Mouse (Mus musculus) kidney, adult 18-20 months (tissue): ENCODE results near the gene Tln2.

ENCODE experiments used
- DNase-seq: peaks from one replicate; pipeline ENCODE4 v3.0.0; 2021

The Tln2 gene

DNA sequence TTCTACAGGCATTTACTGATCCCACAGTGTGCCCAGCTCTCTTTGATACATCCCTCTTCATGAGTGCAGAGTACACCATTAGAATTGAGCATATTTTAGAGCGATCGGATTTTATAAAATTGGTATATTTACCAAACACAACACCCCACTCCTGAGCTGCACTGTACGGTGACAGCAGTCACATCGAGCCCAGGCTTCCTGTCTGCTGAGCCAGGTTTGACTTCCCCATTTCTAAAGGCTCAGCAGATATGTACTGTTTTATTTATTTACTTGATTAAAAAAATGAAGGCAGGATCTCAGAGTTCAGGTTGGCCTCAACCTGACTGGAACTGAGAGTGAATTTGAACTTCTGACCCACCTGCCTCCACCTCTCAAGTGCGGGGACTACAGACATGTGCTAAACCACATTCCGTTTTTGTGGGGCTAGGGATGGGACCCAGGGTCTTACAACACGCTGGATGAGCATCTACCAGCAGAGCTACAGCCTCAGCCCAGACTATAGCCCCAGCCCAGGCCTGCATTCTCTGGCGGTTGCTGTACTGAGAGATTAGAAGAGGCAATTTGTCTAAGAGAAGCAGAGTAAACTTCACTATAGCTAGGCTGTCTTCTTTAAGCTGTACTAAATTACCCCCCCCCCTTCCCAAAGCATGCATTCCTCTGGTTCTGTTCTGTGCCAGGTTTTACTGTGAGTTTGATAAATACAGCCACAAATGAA lies 292.1 kb downstream of the Tln2 start:
- DNase-seq: no peak

DNA sequence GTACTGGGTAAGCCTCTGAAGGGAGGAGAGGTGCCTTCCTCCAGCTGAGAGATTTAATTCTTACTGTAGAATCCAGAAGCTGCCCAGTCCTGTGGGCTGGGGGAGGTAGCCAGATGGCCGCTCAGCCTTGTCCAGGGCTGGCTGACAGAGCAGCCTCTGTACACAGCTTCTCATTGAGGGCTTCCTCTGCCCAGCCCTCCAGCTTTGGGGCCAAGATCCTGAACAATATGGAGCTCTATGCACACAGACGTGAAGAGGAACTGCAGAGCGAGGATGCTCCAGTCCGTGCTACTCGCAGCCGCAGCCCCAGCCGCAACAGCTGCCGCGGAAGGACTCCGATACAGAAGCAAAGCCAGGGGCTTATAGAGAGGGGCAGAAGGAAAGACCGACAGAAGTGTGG lies 294.0 kb downstream of the Tln2 start:
- no peak for DNase-seq

DNA sequence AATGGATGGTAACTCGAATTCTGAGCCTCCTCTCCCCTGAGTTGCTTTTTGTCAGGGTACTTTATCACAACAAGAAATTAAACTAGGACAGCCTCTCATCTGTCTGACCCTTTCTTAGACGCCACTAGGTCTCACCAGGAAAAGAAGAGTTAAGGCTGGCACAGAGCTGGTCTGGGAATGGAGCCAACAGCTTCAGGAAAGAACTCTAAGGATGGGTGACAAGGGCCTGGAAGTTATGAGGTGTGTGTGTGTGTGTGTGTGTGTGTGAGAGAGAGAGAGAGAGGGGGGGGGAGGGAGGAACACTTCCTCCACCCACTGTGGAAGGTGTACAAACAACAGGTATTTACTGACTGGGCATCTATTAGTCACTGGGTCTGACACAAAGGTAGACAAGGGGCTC lies 294.6 kb downstream of the Tln2 start:
- DNase-seq: no peak

DNA sequence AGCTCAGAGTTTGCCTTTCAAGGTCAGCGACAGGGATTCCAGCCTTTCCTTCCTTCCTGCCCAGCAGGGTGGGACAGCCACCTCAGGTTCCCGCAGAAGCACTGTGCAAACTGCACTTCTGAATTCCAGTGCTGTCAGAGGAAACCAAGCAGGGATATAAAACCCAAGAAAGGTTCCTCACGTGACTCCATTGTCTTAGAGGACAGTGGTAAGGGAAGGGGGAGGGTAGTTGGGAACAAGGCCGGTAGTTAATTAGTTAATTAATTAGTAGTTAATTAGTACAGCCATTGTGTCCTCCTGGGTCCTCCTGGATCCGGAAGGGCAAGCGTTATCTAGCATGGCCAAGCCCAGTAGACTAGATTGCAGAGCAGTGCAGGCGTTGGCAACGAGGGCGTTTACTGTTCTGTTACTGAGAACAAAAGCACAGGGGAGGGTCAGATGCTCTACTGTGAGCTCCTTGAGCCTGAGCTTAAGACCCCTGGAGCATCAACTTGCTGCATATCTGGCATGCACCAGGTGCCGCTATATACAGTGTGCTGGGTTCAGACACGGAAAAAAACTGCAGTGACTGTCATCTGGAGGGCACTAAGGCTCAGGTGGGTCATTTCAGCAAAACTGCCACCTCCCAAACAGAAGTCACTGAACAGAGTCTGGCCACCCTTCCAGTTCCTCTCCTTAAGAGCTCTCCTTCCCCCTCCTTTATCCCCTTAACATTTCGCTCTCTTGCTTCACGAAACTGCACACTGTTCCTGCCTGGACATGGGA lies 298.5 kb downstream of the Tln2 start:
- no peak for DNase-seq

DNA sequence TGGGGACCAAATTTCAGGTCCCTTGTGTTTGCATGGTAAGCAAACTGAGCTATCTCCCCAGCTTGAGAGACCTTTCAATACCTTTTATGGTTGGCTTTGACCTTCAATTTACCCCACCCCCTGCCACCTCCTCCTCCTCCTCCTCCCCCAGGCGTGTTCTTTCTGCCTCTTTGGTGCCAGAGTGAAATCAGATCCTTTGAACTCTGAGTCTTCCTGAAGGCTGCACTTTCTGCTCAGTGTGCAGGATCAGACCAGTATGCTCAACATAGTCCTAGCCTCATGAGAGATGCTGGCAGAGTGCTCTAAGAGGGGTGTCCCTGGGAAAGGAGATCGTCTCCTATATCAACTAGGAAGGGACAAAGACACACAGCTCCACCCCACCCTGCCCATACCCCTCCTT lies 309.4 kb downstream of the Tln2 start:
- DNase-seq: no peak

DNA sequence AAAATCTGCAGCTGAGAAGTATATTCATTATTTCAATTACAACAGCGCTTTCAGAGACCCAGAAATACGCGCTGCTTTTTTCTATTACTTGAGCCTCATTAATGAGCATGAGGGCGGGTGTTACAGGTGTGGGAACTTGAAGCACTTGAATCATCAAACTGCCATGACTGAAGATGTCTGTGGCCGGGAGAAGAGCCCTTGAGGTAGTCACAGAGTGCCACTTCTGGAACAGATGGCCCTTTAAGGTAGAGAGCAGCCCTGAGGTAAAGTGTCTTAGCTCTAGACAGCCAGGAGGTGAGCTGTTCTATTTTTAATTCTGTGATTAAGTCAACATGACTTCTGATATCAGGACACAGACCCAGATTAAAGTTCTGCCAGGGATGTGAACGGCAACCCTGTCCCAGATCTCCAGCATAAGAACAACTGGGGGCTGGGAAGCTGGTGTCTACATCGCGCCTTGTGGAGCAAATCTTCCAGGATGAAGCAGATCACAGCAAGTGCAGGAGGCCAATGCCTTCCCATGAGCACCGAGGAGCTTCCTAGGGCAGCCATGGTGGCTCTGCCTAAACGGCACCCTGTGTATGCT lies 312.0 kb downstream of the Tln2 start:
- DNase-seq: no peak

DNA sequence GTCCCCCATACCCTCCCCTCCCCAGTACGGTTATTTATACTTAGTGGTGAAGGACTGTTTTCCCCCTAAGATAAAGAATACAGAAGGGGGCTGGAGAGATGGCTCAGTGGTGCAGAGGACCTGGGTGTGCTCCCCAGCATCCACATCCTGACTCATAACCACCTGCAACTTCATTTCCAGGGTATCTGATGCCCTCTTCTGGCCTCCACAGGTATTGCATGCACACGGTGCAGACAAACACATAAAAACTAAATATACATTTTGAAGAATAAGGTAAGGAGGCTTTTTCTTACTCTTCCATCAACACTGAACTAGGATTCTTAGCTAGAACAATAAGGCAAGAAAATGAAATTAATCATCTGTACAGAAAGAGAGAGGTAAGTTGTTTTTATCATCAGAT lies 314.2 kb downstream of the Tln2 start:
- DNase-seq: no peak

DNA sequence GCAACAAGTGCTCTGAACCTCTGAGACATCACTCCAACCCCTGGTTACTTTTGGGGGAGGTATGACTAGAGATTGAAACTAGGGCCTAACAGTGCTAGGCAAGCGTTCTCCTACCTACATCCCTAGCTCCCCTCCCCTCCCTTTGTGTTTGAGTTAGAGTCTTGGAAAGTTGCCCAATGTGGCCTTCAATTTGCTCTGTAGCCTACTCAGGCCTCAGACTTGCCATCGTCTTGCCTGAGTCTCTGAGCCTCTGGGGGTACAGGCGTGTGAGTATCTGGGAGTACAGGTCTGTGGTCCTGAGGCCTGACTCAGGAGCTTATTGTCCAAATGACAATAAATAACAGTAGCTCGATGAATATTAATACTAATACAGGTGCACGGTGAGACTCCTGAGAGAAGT lies 317.8 kb downstream of the Tln2 start:
- no peak for DNase-seq

DNA sequence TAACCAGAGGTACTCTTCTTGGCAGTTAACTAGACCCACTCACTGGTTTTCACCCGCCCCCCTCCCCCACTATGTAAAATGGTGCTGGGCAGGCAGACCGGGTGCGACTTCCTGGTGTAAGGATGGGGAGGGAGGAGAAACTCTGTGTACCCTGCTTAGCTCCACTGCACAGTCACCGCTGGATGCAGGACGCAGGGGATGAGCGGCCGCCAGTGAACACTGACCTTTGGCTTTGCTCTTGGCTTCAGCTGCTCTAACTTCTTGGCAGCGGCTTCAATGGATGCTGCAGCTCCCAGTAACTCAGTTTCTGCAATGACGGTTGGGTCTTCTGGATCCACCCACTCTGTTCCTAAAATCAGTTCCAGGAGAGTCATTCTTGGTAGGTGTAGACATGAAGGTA lies 319.0 kb downstream of the Tln2 start:
- peak; percentile 76 for DNase-seq

DNA sequence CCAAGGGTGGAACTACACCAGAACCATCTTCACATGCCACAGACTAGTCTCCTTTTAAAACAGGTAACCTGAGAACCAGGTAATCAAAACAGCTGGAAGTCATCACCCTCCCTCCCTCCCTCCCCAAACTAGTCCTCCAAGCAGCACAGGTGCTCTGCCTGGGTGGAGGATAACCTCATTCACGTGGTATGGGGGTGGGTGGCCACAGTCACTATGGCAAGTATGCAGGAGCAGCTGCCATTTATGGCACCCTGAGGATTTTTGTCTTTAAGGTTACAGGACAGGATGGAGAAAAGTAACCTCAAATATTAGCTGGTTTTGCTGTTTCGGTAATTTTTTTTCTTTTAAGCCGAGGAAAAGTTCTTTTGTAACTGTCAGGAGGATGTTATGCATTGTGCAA lies 322.5 kb downstream of the Tln2 start:
- DNase-seq: no peak

DNA sequence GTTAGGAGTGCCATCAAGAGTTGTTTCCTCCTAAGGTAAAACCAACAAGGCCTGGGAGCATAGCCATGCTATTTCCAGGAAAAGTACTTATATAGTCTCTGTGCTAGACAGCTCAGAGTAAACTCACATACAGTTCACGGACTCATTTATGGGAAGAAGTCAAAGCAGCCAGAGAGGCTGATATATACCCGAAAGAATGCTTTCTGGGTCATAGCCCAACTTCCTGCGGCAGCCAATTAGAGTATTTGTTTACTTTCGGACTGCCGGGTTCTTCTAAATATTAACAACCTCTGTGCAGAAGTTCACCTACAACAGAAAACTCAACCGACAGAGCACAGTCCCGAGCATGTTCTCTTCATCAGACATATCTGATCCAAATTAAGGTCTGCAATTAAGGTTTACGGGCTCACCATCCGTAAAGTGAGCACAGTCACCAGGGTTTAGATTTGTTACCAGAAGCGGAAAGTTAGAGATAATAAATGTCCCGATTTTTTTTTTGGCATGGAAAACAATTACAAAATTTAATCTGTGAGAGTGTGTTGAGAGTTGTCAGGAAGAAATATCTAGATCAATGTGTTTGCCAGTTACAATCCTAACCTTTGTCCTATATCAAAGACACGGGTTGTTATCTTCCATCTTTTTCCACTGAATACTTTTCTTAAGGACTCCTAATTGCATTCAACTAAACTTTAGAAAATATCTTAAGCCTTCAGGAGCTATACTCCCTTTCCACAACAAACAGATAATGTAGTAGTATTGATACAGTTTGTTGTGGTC lies 323.9 kb downstream of the Tln2 start:
- DNase-seq: peak; percentile 12

DNA sequence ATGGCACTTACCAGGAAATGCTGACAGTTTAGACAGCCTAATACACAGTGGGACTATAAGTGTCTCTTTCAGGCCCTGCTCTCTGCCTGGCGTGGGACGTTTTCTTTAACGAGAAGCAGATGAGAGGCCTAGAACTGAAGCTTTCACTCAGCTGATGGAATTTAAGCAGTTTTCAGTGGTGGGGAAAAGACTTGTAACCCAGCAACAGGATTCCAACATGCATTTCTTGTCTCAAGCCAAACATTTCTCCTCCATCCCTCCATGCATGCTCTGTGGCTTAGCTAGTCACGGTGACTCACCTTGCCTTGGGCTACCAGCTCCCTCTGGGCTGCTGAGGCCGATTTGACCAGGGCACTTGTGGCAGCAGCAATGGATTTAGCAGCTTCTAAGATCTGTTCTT lies 330.5 kb downstream of the Tln2 start:
- no peak for DNase-seq

DNA sequence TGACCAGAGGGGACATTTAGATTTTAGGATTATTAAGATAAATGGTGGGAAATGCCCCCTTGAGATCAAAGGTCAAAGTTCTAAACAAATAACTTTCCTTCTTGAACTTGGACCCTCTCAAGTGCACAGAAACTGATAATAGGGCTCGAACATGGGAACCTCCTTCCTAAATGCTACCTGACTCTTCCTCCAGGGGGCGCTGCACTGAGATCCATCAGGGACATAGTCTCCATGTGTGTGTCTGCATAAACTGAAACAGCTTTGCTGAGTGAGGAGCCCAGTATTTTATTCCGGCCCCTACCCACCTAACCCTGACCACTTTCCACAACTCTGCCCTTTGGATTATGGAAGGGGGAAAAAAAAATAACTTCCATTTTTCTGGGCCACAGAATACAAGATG lies 339.1 kb downstream of the Tln2 start:
- DNase-seq: peak; percentile 33

DNA sequence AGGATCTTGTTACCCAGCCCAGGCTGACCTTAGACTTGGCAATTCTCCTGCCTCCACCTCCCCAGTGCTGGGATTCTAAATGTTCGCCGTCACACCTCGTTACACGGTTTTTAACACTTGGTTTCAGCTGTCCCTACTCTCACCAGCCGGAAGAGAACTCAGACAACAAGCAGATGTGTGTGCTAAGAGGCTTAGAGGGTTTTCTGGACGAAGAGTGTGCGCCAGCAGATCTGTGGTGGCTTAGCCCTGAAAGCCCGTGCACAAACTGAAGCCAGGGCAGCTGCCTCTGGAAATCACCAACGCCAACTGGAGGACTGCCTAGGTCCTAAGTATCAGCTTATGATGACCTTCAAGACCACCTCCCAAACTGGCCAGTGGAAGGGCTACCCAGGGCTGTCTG lies 341.5 kb downstream of the Tln2 start:
- DNase-seq: no peak

DNA sequence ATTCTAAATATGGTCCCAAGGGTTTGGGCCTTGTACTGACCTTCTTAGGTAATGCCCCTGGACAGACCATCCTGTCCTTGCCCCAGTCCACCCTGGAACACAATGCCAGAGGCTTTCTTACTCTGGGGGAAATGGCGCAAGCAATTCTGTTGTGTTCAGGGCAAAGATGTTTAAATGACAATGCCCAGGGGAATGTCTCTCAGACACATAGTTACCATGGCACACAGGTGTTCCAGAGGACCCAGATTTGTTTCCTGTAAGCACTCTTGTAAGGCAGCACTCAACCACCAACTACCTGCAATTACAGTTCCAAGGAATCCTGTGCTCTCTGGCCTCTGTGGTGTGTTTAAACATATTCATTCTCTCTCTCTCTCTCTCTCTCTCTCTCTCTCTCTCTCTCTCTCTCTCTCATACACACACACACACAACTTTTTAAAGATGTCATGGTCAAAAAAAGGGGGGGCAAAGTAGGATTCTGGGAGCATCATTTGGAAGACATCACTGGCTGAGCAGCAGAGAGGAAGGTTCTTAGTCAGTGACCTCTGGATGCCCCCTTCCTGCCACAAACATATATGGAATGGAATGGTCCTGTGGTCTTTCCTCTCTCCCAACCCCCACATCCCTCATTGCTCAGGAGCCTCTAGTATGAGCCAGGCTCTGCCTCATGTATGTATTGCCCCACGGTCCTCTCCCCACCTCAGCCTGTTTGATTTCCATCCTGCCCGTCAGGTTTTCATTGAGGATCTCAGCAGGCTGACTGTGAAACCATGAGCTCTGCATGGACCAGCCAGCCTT lies 345.1 kb downstream of the Tln2 start:
- no peak for DNase-seq

DNA sequence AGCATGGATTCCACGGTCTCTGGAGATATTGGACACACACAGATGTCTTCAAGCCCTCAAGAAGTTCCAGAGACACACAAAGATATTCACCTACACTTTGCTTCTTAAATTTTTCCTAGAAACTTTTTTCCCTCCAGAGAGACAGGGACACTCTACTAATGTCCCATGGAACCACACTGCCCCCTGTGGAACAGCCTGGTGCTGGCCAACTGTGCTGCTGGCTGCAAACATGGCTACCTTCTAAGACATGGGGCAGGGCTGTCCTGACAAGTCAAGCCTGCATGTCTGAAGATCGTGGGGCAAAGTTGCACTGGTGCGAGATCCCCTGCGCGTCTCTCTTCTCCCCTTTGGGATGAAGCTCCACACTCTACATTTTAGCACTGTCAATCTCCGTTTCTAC lies 346.2 kb downstream of the Tln2 start:
- peak; percentile 84 for DNase-seq

DNA sequence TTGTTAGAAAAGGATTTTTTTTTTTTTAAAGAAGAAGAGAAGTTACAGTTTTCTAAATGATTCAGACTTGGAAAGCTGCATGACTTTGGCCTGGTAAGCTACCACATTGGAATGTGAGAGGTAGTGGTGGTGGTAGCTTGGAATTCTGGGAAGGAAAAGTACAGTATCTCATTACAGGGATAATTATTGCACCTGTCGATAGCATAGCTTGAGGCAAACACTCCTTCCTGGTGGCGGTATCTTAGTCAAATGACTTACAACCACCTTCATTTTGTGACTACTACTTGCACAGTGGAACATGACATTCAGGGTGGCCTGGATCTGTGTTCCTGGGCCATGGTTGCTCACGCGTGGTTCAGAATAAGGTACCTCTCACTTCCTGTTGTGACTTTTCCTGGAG lies 348.3 kb downstream of the Tln2 start:
- no peak for DNase-seq

DNA sequence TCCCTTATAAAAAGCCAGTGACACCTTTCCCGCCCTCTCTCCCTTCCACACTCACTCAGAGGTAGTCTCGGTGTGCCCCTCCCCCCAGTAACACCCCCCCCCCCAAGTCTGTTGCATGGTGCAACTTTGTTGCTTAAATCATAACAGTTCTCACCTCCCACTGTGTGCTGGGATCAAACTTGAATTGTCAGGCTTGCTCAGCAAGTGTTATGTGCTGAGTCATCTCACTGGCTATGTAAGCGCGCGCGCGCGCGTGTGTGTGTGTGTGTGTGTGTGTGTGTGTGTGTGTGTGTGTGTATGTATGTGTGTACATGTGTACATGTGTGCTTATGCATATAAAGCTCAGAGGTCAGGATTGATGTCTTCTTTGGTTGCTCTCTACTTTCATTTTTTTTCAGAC lies 350.1 kb downstream of the Tln2 start:
- DNase-seq: no peak

DNA sequence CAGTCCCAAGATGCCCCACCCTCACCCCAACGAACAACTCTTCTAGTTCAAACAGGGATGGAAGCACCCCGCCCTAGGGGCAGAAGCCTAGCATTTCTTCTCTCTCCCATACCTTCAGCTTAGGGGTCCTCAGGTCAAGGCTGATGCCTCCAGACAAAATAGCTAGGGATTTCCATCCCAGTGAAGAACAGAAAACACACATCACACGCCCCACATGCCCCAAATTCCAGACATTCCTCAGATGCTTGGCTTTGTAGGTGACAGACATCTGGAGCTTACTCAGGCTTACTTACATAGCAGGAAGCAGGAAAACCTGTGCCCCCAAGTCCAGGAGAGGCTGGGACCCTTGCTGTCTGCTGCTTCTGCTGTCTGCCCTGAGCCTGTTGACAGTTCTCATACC lies 351.1 kb downstream of the Tln2 start:
- peak; percentile 29 for DNase-seq

DNA sequence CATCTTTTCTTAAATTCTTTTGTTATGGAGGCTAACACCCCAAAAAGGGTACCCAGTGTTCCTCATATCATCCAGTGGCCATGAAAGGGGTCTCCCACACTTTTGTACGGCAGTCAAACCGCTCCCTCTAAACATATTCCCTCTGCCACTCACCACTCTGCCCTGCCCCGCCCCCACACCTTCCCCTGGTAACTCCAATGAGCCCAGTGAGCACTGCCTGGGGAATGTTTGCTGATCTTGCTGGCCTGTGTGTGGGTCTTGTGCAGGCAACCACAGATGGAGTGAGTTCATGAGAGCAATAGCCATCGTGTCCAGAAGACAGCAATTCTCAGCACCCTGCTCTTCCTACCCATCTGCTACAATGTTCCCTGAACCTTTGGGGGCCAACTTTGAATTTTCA lies 354.3 kb downstream of the Tln2 start:
- no peak for DNase-seq

DNA sequence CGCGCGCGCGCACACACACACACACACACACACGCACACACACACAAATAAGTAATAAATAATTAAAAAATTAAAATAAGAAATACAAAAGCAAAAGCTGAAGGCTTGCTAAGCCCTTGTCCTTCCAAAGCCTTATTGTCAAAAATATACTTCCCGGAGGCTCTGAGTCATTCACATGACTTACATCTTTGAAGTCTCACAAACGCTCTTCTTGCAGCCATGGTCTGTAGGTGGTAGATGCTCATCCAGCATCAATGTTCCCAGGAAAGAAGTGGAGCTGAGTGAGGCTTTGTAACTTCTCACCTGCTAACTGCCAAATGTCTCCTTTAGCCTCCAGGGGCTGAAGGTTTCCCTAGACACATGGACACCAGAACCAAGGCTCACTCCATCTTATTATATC lies 362.9 kb downstream of the Tln2 start:
- no peak for DNase-seq

DNA sequence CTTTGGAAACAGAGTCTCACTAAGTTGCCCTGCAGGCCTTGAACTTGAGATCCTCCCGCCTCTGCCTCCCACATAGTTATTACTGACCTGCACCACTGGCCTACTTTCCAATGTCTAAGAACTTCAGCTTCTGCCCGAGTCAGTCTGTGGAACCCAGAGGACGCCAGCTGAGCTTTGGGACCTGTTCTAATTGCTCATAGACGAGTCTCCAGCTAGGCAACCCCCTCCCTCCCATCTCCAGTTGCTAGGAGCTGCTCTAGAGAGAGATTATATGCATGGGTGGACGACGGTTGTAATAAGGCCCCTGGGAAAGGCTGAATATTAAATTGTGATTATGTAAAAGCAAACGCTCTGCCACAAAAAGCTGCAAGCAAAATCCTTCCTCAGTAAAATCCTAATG lies 364.2 kb downstream of the Tln2 start:
- no peak for DNase-seq
